Mouse (Mus musculus) testis, postnatal 14 days (tissue): ENCODE measurements around the gene Wdr1.

Source experiments
- DNase-seq: peaks from one replicate; pipeline ENCODE4 v3.0.0; 2021; ENCODE audit warnings: low spot score

Wdr1 gene

GRCm38 (mm10) chr5:38544423-38545415 lies 18.3 kb downstream of the Wdr1 start:
- DNase-seq, result no peak

- no peak for DNase-seq
Observed at GRCm38 (mm10) chr5:38543496-38544217, 19.4 kb downstream of the Wdr1 start.

DNA sequence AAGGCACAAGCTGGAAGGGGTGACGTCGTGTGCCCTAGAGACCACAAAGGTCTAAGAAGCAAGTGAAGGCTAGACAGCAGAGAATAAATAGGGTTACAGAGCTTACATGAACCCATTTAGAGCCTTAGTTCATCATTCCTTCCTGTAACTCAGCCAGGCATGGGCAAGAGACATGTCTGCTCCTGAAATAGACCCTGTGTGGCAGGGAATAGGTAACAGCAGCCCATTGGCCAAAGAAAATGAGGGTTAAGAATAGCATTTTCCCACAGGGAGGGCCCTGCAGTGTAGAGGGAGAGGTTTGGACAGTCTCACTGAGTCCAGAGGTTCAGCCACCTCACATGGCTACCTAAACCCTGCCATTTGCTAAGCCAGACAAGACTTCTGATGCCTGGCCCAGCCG lies 21.3 kb downstream of the Wdr1 start:
- no peak for DNase-seq

DNA sequence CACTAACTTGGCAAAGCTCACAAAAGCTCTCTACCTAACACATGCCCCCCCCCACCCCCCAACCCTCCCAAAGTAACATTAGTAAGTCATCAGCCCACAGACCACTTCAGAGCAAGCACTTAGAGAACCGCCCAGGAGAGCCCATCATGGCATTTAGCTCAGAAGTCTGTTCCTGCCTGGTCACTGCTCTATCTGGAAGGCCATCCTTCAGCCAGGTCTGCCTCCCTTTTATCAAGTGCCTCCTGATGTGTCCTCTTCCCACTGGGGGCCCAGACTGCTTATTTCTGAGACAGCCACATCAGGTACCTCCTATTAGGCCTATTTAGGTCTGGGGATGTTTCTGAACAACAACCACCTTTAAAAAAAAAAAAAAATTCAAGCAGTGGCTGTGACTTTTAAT lies 22.1 kb downstream of the Wdr1 start:
- DNase-seq, result no peak

DNA sequence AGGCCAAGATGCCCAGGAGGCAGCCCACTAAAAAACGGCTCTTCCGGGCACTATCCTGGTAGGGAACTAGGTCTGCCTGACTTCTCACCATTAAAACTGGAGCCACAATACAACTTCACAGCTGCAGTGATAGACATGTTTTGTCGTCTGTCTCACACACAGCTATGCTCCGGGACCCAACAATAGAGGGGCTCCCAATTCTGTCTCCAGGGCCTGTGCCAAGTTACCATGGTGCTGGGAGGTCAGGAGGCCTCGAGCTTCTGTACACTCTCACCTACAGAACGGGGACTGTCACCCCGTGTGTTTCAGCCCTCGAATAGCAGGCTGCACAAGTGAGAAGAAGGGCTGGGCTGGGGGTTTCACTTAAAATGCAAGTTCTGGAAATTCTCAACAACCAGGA lies 24.5 kb downstream of the Wdr1 start:
- DNase-seq, result no peak

DNA sequence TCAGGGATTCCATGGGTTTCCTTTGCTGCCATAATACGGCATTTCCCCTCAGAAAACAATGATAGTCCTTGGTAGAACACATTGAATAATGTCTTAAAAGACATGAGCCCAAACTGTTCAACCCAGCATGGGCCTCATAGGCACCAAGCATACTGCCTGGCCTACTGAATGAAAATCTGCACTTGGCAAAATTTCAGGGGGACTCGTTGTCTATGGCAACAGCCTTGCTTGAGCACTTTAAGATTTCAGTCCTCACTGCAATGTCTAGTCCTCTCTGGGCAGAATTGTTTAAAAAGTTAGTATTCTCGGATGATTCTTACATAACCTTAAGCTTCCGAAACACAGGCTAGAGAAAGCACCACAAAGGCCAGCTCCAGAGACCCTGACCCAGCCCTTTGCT lies 25.2 kb downstream of the Wdr1 start:
- DNase-seq, result no peak

- DNase-seq, result no peak
Observed at GRCm38 (mm10) chr5:38536822-38537221, 26.2 kb downstream of the Wdr1 start.

- DNase-seq, result no peak
Observed at GRCm38 (mm10) chr5:38532084-38532483, 30.9 kb downstream of the Wdr1 start.

DNA sequence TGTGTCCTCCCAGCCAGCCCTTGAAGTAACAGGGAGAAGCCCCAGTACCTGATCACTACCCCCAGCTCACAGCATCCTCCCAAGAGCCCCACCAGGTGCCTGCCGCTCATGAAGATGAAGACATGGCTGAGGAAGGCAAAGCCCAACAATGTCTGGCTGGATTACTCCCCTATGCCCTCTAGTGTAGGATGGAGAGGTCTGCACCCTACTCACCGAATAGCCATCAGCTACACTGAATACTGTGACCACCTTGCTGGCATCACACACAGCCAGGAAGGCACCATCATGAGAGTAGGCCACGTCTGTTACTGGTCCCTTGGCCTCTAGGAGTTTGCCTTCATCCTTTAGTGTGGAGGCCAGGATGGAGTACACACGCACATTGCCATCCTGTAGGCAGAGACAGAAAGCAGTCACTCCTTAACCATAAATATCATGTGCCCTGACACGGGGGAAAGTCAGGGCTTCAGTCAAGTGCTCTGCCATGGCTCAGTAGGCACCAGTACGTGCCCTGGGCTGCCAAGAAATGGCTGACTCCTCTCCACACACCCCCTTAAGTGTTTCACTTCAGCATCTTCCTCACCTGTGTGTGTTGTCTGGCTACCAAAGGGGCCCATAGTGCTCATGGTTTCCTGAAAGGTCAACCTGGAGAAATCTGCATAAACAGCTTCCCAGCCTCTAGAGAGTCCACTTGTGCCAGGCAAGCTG lies 33.1 kb downstream of the Wdr1 start:
- no peak for DNase-seq

DNA sequence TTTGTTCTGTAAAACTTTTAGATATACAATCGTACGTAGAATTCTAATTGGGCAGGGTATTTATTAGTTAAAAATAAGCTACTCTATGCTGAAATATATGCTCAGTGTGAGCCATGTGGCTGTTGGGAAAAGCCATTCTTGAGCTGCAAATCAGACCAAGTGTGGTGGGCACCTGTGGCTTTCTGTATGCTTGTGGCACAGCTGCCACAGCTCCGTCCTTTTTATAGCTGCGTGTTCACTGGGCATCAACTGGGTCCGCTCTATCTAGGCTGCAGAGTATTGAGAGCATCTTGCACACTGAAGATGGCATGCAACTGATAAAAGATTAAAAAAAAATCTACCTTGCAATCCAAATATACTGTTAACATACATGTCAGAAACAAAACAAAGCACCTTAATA lies 40.0 kb downstream of the Wdr1 start:
- DNase-seq, result no peak

DNA sequence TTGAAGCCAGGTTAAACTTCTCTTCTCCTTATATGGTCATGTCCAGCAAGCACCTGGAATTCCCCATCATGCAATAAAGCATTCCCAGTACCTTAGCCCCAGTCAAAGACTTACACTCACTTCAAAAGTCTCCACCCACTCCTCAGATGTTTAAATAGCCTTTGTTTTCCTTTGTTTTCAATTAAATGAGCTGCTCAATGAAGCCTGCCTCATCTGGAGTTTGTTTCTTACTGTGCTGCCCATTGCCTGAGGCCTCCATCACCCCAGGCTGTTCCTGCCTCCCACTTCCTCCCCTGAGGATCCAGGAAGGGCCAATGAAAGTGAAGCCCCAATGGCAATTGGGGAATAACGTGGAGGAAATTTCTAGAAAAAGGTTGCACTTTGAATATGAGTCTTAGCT lies 42.2 kb downstream of the Wdr1 start:
- no peak for DNase-seq

DNA sequence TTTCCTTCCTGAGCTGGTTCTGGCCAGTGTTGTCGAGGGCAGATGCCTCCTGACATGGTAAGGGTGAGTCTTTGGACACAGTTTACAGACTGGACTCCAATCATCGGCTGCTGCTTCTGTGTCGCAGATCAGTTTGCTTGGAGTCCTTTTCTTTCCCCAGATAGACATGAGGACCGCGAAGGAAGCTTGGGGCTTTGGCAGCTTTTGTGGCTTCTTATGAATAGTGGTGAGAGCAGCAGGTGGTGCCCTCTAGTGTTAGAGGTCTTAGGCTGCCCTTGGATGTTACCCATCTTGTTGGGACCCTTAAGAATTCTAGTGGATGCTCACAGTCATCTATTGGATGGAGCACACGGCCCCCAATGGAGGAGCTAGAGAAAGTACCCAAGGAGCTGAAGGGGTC lies 46.8 kb downstream of the Wdr1 start:
- DNase-seq, result no peak

- no peak for DNase-seq
Observed at GRCm38 (mm10) chr5:38512991-38513390, 50.0 kb downstream of the Wdr1 start.

DNA sequence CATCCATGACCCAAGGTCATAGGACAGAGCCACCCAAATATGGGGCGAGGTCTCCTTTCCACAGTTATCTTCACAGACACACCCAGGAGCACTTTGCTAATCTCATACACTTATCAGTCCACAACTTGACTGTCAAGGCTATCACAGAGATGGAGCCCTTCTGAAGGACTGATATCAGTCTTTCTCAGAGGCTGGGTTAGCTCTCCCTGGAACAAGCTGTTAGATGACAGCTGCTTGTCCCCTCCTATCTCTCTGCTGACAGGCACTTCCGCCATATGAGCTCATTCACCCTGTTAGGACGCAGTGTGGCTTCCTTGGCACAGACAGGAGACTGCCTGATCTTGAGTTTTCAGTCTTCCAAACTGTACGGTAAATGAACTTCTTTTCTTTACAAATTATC lies 53.5 kb downstream of the Wdr1 start:
- no peak for DNase-seq

GRCm38 (mm10) chr5:38505435-38505765 lies 57.6 kb downstream of the Wdr1 start:
- DNase-seq, result no peak

DNA sequence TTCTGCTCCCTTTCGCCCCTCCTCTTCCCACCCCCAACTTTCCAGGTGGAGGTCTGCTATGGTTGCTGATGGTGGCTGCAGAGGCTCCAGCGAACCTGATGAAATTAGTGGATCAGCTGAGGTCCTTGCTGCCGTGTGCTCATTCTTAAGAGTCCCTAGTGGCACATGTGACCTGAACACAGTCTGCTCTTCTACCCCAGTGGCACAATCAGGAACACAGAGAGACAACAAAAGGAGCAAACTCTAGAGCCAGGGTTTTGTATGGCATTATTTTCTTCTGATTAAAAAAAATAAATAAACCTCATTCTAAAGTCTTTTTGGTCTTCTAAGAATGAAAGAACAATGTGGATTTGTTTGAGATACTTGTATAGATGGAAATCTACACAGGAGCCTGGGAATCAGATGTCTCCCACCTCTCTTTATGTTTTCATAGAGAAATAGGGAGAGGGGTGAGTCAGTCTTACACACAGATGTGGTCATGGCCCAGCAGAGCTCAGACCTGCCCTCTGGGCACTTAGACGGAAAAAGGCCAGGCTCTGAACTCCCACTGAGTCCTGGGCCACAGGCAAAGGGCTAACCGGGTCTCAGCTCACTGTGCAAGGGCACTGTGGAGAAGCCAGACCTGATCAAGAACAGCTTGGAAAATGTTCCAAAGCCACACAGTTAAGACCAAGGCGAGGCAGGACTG lies 58.1 kb downstream of the Wdr1 start:
- DNase-seq, result no peak

DNA sequence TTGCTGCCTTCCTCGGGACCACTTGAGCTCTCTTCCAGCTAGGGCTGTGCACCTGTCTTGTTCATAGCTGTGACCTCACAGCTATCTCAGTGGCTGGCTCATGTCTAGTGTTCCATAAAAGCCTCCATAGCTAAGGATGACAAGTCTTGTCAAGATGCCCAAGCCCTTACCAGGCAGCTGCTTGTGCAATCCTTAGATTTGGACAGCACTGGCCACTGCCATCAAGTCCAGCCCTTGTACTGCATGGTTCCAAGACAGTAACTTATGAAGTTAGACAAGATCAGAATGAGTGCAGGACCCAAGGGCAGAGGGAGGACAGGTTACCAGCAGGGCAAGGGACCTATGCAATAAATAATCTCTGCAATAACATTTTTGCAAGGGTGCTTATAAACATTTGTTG lies 58.9 kb downstream of the Wdr1 start:
- no peak for DNase-seq

DNA sequence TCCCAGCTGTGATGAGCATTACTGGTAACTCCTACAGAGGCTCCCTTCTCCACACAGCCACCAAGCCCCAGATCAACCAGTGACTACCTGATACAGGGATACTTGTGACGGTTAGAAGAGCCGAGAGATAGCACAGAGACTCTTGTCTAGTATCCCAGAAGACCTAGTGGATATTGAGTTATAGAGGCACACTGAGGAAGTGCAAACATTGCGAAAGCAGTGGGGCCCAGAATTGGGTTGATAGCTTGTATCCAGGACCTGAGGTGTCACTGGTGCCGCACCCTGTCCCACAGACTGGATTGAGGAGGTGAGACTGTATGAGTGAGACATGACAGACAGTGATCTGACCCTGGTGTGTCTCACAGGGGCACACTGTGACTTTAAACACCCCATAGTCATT lies 60.0 kb downstream of the Wdr1 start, which contains the start of gene Slc2a9:
TSS of gene Slc2a9 (minus strand) at position 152 of the 400 bp plus-strand sequence.
- DNase-seq, result no peak

- no peak for DNase-seq
Observed at GRCm38 (mm10) chr5:38500043-38500442, 63.0 kb downstream of the Wdr1 start.

DNA sequence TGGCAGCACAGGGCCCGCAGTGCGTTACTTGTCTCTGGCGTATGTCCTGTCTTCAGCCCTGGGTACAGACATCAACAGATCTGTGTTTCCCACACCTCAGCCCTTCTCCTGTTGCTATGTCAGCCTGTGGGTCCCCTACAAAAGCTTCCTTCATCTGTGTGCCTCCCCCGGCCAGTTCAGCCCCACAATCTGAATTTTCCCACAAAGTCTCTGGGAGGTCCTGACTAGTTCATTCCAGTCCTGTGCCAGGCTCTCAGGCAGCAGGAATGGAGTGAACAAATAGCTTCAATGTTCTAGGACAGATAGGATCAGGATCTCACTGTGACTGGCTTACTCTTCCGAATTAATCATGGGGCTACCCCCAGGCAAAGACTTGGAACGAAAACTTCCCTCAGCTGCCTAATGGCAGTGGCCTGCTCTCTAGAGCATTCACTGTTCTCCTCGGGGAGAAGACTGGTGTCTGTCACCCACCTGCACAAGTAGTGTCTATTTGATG lies 63.7 kb downstream of the Wdr1 start:
- DNase-seq, result no peak

DNA sequence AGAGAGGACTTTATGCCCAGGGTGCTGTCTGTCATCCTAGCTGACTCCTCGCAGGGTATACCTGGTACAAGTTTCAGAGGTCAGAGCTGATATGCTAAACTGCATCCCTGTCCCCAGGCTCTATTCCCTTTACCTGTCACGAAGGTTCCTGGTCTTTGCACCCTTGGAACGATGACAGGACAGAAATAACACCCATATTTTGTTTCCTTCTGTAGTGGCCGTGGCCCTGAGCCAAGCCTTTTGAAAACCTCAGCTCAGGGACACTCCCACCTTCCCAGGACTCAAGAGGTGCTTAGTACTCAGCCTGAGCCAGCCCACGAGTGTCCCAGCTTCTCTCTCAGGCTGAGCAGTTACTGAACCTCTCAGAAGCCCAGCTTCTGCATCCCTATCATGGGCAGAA lies 64.5 kb downstream of the Wdr1 start:
- DNase-seq, result no peak

- no peak for DNase-seq
Observed at GRCm38 (mm10) chr5:38496491-38497057, 66.4 kb downstream of the Wdr1 start.
